Mouse (Mus musculus) midbrain, embryonic 13.5 days (tissue): ENCODE data around the gene Acly. TPM values are rescaled to one million over a fixed set of nuclear protein-coding genes. Genes with fewer than 3 reads are reported as not detected.

ENCODE experiments used
- ATAC-seq: fragments of 200-750 bp; cut with Nextera tagmentation; 2 replicates; pipeline ENCODE4 v1.8.0; 2017; ENCODE audit warnings: mild to moderate bottlenecking, moderate TSS enrichment, moderate library complexity
- H3K27ac ChIP-seq: fragments of 300-500 bp; sonication (generic); 2 replicates; pipeline ENCODE4 v1.5.1; 2015; ENCODE audit warnings: inconsistent platforms, mild to moderate bottlenecking, moderate library complexity
- H3K27me3 ChIP-seq: fragments of 300-500 bp; sonication (generic); 2 replicates; pipeline ENCODE4 v1.6.1; 2015; ENCODE audit warnings: mild to moderate bottlenecking, inconsistent platforms
- H3K36me3 ChIP-seq: fragments of 300-500 bp; sonication (generic); 2 replicates; pipeline ENCODE4 v1.6.1; 2015; ENCODE audit warnings: mild to moderate bottlenecking, inconsistent platforms
- H3K4me1 ChIP-seq: fragments of 300-500 bp; sonication (generic); replicated peaks from 2 replicates; pipeline ENCODE4 v1.6.1; 2015; ENCODE audit warnings: inconsistent platforms
- H3K4me2 ChIP-seq: fragments of 300-500 bp; sonication (generic); replicated peaks from 2 replicates; pipeline ENCODE4 v1.6.1; 2015; ENCODE audit warnings: moderate library complexity, mild to moderate bottlenecking, inconsistent platforms
- H3K4me3 ChIP-seq: fragments of 300-500 bp; sonication (generic); replicated peaks from 2 replicates; pipeline ENCODE4 v1.5.1; 2015; ENCODE audit warnings: mild to moderate bottlenecking, inconsistent platforms
- H3K9ac ChIP-seq: fragments of 300-500 bp; sonication (generic); replicated peaks from 2 replicates; pipeline ENCODE4 v1.6.1; 2015; ENCODE audit warnings: mild to moderate bottlenecking, inconsistent platforms
- H3K9me3 ChIP-seq: fragments of 300-500 bp; sonication (generic); 2 replicates; pipeline ENCODE4 v1.6.1; 2016; ENCODE audit warnings: mild to moderate bottlenecking, inconsistent platforms
- WGBS: fragments of 180-500 bp; shearing (Covaris S2); methylation state at CpG from one replicate; pipeline ENCODE4 v1.1.7; 2015; 5-methylcytosine and 5-hydroxymethylcytosine counted together
- polyA plus RNA-seq: library from polyadenylated mRNA; unstranded; fragments of >200 nt; fragmentation: Nextera tagmentation; extraction: Ambion mirVana; gene quantifications from 2 replicates; pipeline ENCODE4 v1.2.1, GENCODE M21; 2015

Gene Acly
- 272 and 273 TPM in 2 replicates for polyA plus RNA-seq

GRCm38 (mm10) chr11:100527458-100528374, at the start of gene Acly:
TSS of gene Acly (minus strand) at chr11:100528000.
- no peaks in the 10 kb centered on the region for H3K9me3 ChIP-seq
- no peaks in the 10 kb centered on the region for H3K27me3 ChIP-seq
- WGBS: under 1% methylated on average over 52 of the region's 54 CpGs
- H3K36me3 ChIP-seq: peaks cover 18% of the 10 kb centered on the region
- peaks cover 38% of the 10 kb centered on the region for H3K4me1 ChIP-seq
- H3K4me2 ChIP-seq: peak within 1 kb of the TSS; percentile 89
- peak within 1 kb of the TSS; percentile 94 for H3K4me3 ChIP-seq
- peak within 1 kb of the TSS; percentile 90 for H3K9ac ChIP-seq
- H3K27ac ChIP-seq: peak within 1 kb of the TSS; percentile 92
- ATAC-seq: peak; percentile 98

GRCm38 (mm10) chr11:100576256-100576655, 48.5 kb upstream of the Acly start:
- Histone ChIP-seq H3K27me3 (peaks cover 11% of the 10 kb centered on the region; the same call in 1 of the 2 replicates), H3K4me2 (no peak overlapping the region), H3K4me1 (peaks cover 21% of the 10 kb centered on the region), H3K36me3 (peaks cover 31% of the 10 kb centered on the region), H3K4me3 (no peak overlapping the region), H3K9ac (0 out of 2 replicates have a peak overlapping the region, but pooled peaks have one; percentile 8), H3K9me3 (no peaks in the 10 kb centered on the region), H3K27ac (no peak overlapping the region)
- ATAC-seq: no peak
- 75% methylated on average over 21 of the region's 21 CpGs for WGBS

DNA sequence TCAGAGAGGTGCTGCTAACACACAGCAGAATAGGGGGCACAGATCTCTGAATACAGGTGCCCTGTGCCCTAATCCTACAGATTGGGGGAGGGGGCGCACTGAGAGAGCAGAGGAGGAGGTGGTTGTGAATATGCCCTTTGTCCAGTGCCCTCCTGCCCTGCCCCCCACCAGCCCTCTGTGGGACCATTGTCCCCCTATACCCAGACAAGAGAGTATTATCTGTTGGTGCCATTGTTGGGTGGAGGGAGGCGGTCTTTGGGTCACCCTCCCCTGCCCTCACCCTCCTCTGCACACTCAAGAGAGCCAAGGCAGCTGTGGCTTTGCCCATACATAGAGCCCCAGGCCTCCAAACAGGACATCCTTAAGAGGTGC, 47.7 kb upstream of the Acly start:
- H3K4me3 ChIP-seq: peak overlapping the region; percentile 60
- H3K36me3 ChIP-seq: peaks cover 23% of the 10 kb centered on the region
- peak overlapping the region; percentile 83 for H3K4me2 ChIP-seq
- H3K4me1 ChIP-seq: peaks cover 28% of the 10 kb centered on the region
- peak overlapping the region; percentile 16; the same call in 1 of the 2 replicates for H3K27ac ChIP-seq
- ATAC-seq: peak; percentile 28
- 25% methylated on average over 2 of the region's 2 CpGs for WGBS
- H3K27me3 ChIP-seq: peaks cover 11% of the 10 kb centered on the region; the same call in 1 of the 2 replicates
- H3K9me3 ChIP-seq: no peaks in the 10 kb centered on the region
- H3K9ac ChIP-seq: peak overlapping the region; percentile 65

DNA sequence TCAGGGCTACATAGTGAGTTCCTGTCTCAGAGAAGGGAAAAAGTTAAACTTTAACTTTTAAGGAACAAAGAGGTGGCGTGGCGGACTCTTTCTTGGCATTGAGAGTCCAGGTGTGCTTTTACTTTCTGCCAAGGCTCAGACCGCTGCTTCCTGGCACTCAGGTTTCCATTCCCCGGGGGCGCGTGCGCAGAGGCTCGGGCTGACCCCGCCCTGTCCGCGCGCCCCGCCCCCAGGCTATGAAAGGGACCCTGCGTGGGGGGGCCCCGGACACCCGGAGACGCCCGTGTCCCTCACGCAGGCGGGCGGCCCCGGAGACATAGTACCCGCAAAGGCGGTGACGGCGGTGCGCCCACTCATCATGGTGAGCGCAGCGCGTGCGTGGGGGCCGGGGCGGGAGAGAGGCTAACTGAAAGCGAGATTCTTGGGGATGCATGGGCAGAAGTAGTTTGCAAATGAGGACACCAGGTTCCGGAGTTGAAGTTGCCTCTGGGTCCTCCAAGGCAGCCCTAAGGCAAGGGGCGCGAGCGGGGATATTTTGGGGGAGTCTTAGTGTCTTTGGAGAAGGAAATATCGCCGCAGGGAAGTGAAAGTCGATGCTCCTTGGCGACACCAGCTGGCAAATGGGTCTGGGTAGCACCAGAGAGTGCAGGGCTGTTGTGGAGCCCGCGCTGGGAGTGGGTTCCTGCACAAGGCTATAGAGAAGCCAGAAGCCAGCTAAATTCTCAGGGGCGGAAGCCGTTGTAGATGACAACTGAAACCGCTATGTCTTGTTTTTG, 47.1 kb upstream of the Acly start, which contains the start of gene Cnp:
Gene Cnp (plus strand): TSS at position 197 of the 776 bp plus-strand sequence.
- Histone ChIP-seq H3K27me3 (peaks cover 11% of the 10 kb centered on the region; the same call in 1 of the 2 replicates), H3K9ac (peak within 1 kb of the TSS; percentile 65), H3K36me3 (peaks cover 17% of the 10 kb centered on the region), H3K4me2 (peak within 1 kb of the TSS; percentile 83), H3K9me3 (no peaks in the 10 kb centered on the region), H3K4me1 (peaks cover 28% of the 10 kb centered on the region), H3K27ac (peak within 1 kb of the TSS; percentile 16; the same call in 1 of the 2 replicates), H3K4me3 (peak within 1 kb of the TSS; percentile 60)
- peak; percentile 55 for ATAC-seq
- WGBS: 3% methylated on average over 46 of the region's 47 CpGs

GRCm38 (mm10) chr11:100574188-100574587, 46.4 kb upstream of the Acly start:
- Histone ChIP-seq H3K9ac (no peak overlapping the region), H3K4me3 (no peak overlapping the region), H3K36me3 (peaks cover 10% of the 10 kb centered on the region), H3K4me2 (peak overlapping the region; percentile 83), H3K27me3 (peaks cover 11% of the 10 kb centered on the region; the same call in 1 of the 2 replicates), H3K4me1 (peaks cover 28% of the 10 kb centered on the region), H3K9me3 (no peaks in the 10 kb centered on the region), H3K27ac (no peak overlapping the region)
- WGBS: 94% methylated on average over 3 of the region's 3 CpGs
- no peak for ATAC-seq

DNA sequence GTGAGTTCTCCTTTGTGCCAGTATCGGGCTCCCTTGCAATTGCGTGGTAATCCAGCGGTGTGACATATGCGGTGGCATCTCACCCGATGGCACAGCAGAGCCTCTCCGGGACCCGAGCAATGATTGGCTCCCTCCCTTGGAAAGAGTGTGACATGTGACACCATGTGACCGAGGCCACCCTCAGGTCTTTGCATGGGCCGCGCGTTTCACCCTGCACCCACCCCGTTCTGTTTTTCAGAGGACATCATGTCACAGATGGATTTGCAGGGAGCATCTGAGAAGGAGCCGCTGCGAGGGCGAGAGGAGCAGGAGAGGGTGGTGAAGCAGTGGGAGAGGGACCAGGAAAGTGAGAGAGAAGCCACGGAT, 43.4 kb upstream of the Acly start:
- Histone ChIP-seq H3K36me3 (no peaks in the 10 kb centered on the region), H3K4me3 (peak overlapping the region; percentile 25), H3K9ac (peak overlapping the region; percentile 48; the same call in 1 of the 2 replicates), H3K4me2 (peak overlapping the region; percentile 54), H3K4me1 (peaks cover 26% of the 10 kb centered on the region), H3K9me3 (no peaks in the 10 kb centered on the region), H3K27ac (no peak overlapping the region), H3K27me3 (peaks cover 11% of the 10 kb centered on the region; the same call in 1 of the 2 replicates)
- ATAC-seq: peak; percentile 29; the same call in 1 of the 2 replicates
- 9% methylated on average over 16 of the region's 16 CpGs for WGBS

DNA sequence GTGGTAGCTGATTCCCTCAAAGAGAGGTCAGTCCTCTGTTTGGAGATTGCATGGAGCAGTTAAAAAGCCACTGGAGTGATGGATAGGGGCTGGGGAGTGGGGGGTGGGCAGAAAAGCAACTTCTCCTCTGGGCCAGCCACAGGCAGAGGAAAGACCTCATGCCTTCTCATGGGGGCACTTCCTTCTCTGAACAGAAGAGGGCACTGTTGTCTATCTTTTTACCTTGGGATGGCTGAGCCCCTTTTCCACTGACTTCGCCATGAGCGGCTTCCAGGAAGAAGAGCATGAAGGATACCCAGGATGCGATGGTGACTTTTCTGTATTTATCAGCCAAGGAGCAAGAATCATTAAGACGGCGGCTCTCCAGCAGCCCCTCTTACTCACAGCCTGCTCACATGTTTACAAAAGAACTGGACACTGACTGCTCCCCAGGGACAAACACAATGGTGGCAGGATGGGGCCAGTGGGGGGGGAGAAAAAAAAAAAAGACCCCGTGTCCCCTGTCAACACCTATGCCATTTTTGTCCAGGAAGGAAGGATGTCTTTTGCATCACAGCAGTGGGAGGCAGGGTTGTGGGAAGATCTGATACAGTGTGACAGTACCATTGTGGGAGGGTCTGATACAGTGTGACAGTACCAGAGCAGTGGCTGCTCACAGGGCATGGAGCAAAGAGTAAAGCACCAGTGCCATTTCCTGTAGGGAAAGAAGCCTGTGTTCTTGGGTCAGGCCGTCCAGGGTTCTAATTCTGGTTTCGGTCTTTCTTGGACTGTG, 42.8 kb upstream of the Acly start:
- Histone ChIP-seq H3K4me3 (peak overlapping the region; percentile 25), H3K9me3 (no peaks in the 10 kb centered on the region), H3K27me3 (peaks cover 11% of the 10 kb centered on the region; the same call in 1 of the 2 replicates), H3K36me3 (no peaks in the 10 kb centered on the region), H3K9ac (peak overlapping the region; percentile 48; the same call in 1 of the 2 replicates), H3K27ac (no peak overlapping the region), H3K4me1 (peaks cover 20% of the 10 kb centered on the region), H3K4me2 (peak overlapping the region; percentile 54)
- WGBS: 9% methylated on average over 8 of the region's 8 CpGs
- peak; percentile 71 for ATAC-seq

- WGBS: 68% methylated on average over 9 of the region's 9 CpGs
- ATAC-seq: no peak
These were observed 42.0 kb upstream of the Acly start for GRCm38 (mm10) chr11:100569789-100570188.

GRCm38 (mm10) chr11:100568692-100569091, 40.9 kb upstream of the Acly start:
- H3K9me3 ChIP-seq: no peaks in the 10 kb centered on the region
- H3K27ac ChIP-seq: no peak overlapping the region
- no peak overlapping the region for H3K4me3 ChIP-seq
- no peak for ATAC-seq
- H3K27me3 ChIP-seq: peaks cover 11% of the 10 kb centered on the region; the same call in 1 of the 2 replicates
- H3K4me2 ChIP-seq: no peak overlapping the region
- H3K4me1 ChIP-seq: peaks cover 9% of the 10 kb centered on the region
- H3K36me3 ChIP-seq: no peaks in the 10 kb centered on the region
- WGBS: 78% methylated on average over 8 of the region's 8 CpGs
- H3K9ac ChIP-seq: no peak overlapping the region

More at GRCm38 (mm10) chr11:100569789-100570188, 42.0 kb upstream of the Acly start:
- H3K4me2 ChIP-seq: no peak overlapping the region
- H3K36me3 ChIP-seq: no peaks in the 10 kb centered on the region
- no peaks in the 10 kb centered on the region for H3K9me3 ChIP-seq
- no peak overlapping the region for H3K9ac ChIP-seq
- peaks cover 12% of the 10 kb centered on the region for H3K4me1 ChIP-seq
- H3K4me3 ChIP-seq: no peak overlapping the region
- H3K27me3 ChIP-seq: peaks cover 11% of the 10 kb centered on the region; the same call in 1 of the 2 replicates
- H3K27ac ChIP-seq: no peak overlapping the region

DNA sequence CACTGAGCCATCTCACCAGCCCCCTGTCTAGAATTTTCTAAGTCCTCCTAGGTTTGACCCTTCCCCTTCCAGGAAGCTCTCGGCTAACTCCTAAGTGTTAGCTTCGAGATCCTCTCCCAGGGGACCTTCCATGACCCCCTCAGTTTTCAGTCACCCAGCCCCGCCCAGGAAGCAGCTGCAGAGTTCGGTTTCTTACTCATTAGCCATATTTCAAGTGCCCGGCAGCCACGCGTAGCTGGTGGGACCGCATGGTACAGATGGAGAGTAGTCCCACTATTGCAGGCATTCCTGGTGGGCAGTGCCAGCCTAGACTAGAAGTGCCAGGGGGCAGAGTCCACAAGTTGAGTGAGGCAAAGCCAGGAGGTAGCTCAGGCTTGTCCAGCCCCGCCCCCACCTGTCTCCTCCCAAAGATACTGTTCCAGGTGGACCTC, 40.0 kb upstream of the Acly start:
- Histone ChIP-seq H3K9ac (no peak overlapping the region), H3K4me1 (peaks cover 9% of the 10 kb centered on the region), H3K27ac (no peak overlapping the region), H3K9me3 (no peaks in the 10 kb centered on the region), H3K36me3 (no peaks in the 10 kb centered on the region), H3K27me3 (peaks cover 11% of the 10 kb centered on the region; the same call in 1 of the 2 replicates), H3K4me2 (no peak overlapping the region), H3K4me3 (no peak overlapping the region)
- no peak for ATAC-seq
- 67% methylated on average over 9 of the region's 9 CpGs for WGBS

DNA sequence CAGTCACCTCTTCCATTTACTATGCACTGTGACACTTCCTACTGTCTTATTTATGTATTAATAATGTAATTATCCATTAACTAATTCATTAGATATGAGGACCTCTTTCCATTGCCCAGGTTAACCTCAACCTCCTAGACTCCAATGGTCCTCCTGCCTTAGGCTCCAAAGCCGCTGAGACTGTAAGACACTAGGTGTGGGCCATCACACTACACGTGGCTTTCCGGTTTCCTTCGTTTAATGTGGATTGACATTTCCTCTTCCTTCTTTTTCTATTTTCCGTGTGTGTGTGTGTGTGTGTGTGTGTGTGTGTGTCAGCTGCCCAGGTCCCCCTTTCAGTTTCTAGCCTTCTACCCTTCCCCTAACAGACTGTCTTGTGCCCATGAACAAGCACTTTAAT, 39.4 kb upstream of the Acly start:
- peaks cover 9% of the 10 kb centered on the region for H3K4me1 ChIP-seq
- H3K27ac ChIP-seq: no peak overlapping the region
- no peak overlapping the region for H3K4me3 ChIP-seq
- 90% methylated on average over 5 of the region's 5 CpGs for WGBS
- ATAC-seq: no peak
- no peak overlapping the region for H3K9ac ChIP-seq
- H3K27me3 ChIP-seq: peaks cover 6% of the 10 kb centered on the region; the same call in 1 of the 2 replicates
- no peaks in the 10 kb centered on the region for H3K9me3 ChIP-seq
- H3K36me3 ChIP-seq: no peaks in the 10 kb centered on the region
- no peak overlapping the region for H3K4me2 ChIP-seq
